Mouse (Mus musculus): ENCODE results near the gene Dph2.

GRCm38 (mm10) chr4:117847011-117847410, 44.8 kb downstream of the Dph2 start:
- TF ChIP-seq CTCF (IDR thresholded peaks at IDR 0.05; ENCODE audit: borderline replicate concordance, insufficient read depth, low read depth, low read length): no peak
- TF ChIP-seq POLR2A (IDR thresholded peaks at IDR 0.05; ENCODE audit: borderline replicate concordance, insufficient read depth, low read length): no peak
